Mouse (Mus musculus): ENCODE measurements around the gene Gstm3. TPM values are rescaled to one million over a fixed set of nuclear protein-coding genes. Genes with fewer than 3 reads are reported as not detected.
"Not testable (repeated sequence)": the region's sequence is repeated elsewhere in the genome, so short reads cannot be mapped to it uniquely, and the experiment has no call there.

Gene Gstm3
- polyA plus RNA-seq (2016; fragmentation: Nextera tagmentation; extraction: Ambion mirVana), result not detected in 2 replicates

DNA sequence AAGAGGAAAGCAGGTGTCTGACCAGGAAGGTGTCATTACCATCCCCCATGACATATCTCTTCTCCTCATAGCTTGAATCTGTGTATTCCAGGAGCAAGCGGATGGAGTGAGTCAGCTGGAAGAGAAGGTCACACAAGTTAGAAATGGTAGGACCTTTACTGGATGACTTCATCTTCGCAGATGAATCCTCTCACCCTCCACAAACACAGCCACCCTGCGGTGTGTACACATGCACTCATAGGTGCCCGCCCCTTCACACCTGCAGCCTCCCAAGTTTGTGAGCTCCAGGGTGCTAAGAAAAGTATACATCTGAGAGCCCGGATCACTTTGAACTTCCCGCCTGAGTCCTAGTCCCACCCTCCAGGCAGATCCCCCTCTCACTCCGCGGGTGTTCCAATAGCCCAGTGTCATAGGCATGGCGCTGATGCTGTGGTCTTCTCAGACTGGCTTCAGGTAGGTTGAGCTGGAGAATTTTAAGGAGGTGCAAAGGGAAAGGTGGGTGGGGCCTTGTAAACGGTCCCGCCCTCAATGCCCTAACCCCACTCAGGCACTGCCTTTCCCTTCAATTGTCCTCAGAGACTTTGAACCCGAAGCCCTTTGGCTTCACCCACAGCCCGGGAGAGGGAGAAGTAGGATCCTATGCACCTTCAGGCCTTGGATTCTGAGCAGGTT is at the start of gene Gstm3:
Gene Gstm3, minus strand, starts transcription at position 560 of the 672 bp plus-strand sequence.
- H3K4me3 ChIP-seq, result no peak within 1 kb of the TSS
- ATAC-seq (ENCODE audit: insufficient number of reproducible peaks, low FRiP score), result no peak
- H3K36me3 ChIP-seq, result no peaks in the 10 kb centered on the region
- H3K4me2 ChIP-seq, result no peak within 1 kb of the TSS
- no peaks in the 10 kb centered on the region for H3K9me3 ChIP-seq (replicated peaks)
- WGBS, result 52% methylated on average over 13 of the region's 13 CpGs
- peaks cover 13% of the 10 kb centered on the region; the same call in 1 of the 2 replicates for H3K4me1 ChIP-seq (replicated peaks)
- H3K27me3 ChIP-seq (replicated peaks), result 0 out of 2 replicates have a peak, but pooled peaks cover 6% of the 10 kb centered on the region
- no peak within 1 kb of the TSS for H3K9ac ChIP-seq
- H3K27ac ChIP-seq (ENCODE audit: poor library complexity, severe bottlenecking), result no peak within 1 kb of the TSS

DNA sequence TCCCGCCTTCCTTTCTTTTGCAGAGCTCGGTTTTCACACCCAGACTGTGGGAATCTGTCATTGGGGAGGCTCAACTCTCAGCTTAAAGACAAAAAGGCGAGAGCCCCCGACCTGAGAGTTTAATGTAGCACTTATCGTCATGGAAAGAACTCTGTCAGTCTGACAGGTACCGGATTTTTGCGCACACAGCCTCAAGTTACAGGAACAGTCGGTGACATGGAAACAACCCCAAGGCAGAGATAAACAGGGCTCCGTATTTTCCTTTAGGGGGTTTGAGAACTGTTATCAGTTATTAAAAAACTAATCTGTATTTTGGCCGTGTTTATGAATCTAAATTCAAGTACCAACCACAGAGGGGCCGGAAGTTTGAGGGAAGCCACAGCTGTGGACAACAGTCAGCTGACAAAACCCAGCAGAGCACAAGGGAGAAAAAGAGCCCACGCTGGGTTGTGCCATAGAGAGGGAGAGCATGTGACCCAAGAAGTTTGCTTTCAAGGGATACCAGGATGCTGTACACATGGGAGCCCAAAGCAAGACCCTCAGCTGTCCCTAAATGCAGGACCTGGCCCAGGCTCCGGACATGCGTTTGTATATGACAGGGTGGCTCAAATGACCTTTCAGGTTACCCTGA is 49.2 kb upstream of the Gstm3 start:
- Histone ChIP-seq H3K9ac (peak overlapping the region; percentile 40; the same call in 1 of the 2 replicates), H3K27me3 (replicated peaks) (peaks cover 9% of the 10 kb centered on the region), H3K4me2 (peak overlapping the region; percentile 72), H3K36me3 (no peaks in the 10 kb centered on the region), H3K27ac (ENCODE audit: poor library complexity, severe bottlenecking) (peak overlapping the region; percentile 81), H3K9me3 (replicated peaks) (no peaks in the 10 kb centered on the region), H3K4me1 (replicated peaks) (peaks cover 36% of the 10 kb centered on the region), H3K4me3 (peak overlapping the region; percentile 43)
- 21% methylated on average over 14 of the region's 14 CpGs for WGBS
- peak; percentile 6; the same call in 1 of the 2 replicates for ATAC-seq (ENCODE audit: insufficient number of reproducible peaks, low FRiP score)

DNA sequence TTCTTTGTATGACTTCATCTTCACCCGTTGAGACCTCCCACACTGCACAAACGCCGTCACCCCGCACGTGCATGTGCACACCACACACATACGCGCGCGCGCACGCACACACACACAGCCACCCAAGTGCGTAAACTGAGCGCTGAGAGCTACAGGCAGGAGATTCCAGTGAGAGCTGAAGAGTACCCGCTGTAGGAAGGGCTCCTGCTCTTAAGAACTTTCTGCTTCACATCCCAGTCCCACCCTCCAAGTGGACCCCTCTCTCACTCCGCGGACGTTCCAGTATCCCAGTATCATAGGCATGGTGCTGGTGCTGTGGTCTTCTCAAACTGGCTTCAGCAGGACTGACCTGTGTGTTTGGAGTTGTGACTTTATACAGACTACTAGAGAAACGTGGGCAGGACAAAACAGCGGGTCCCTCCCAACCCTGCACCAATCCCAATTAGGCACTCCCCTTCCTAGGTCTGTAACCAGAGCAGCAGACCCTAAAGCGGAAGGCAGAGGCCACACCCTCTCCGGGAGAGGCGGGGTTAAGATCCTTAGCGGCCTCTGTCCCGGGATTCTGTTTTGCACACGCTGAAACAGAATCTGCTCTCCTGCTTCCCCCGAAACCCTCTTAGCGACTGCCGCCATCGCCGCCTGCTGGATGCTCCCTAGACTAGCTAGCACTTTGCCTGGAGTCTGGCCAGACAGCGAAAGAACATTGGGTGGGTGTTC is 48.5 kb upstream of the Gstm3 start, which contains the start of gene Gstm1:
Gene Gstm1, minus strand, starts transcription at position 501 of the 717 bp plus-strand sequence.
- under 1% methylated on average over 31 of the region's 31 CpGs for WGBS
- peak; percentile 96 for ATAC-seq (ENCODE audit: insufficient number of reproducible peaks, low FRiP score)
- H3K27me3 ChIP-seq (replicated peaks), result peaks cover 9% of the 10 kb centered on the region
- peak within 1 kb of the TSS; percentile 43 for H3K4me3 ChIP-seq
- no peaks in the 10 kb centered on the region for H3K36me3 ChIP-seq
- peaks cover 39% of the 10 kb centered on the region for H3K4me1 ChIP-seq (replicated peaks)
- H3K27ac ChIP-seq (ENCODE audit: poor library complexity, severe bottlenecking), result peak within 1 kb of the TSS; percentile 81
- peak within 1 kb of the TSS; percentile 59 for H3K9ac ChIP-seq
- peak within 1 kb of the TSS; percentile 72 for H3K4me2 ChIP-seq
- H3K9me3 ChIP-seq (replicated peaks), result no peaks in the 10 kb centered on the region

DNA sequence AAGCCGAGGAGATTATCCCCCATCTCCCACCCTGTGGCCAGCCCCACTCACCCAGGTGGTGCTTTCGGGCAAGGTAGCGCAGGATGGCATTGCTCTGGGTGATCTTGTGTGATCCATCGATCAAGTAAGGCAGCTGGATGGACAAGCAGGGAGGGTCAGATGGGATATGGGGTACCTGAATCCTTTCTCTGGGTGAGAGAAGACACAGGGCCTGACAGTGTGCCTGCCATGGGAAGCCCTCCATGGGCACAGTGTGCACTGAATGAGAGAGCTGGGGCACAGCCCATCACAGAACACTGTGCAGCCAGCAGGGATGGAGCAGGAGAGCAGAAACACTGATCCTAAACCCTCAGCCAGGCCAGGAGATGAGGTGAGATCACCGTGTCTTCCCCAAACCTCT is 47.4 kb upstream of the Gstm3 start:
- not testable (repeated sequence) for H3K4me3 ChIP-seq; H3K36me3 ChIP-seq; ATAC-seq (ENCODE audit: insufficient number of reproducible peaks, low FRiP score); H3K9ac ChIP-seq; H3K27ac ChIP-seq (ENCODE audit: poor library complexity, severe bottlenecking); H3K27me3 ChIP-seq (replicated peaks); H3K9me3 ChIP-seq (replicated peaks)
- Histone ChIP-seq H3K4me2 (0 out of 2 replicates have a peak overlapping the region, but pooled peaks have one; percentile 72), H3K4me1 (replicated peaks) (peaks cover 39% of the 10 kb centered on the region)
- 85% methylated on average over 5 of the region's 5 CpGs for WGBS

DNA sequence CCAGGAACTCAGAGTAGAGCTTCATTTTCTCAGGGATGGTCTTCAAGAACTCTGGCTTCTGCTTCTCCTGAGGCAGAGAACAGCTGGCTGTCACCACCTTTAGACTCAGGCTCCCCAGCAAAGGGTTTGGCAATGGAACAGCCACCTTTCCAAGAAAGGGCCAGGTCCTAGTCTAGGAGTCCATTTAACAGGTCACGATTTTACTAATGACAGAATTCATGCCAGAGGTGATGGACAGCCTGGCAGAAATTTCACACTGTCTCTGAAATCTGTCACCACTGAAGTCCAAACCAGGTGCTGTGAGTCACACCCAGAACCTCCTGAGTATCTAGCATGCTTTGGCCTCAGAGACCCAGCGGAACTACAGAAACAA is 45.9 kb upstream of the Gstm3 start:
- no peak overlapping the region for H3K4me3 ChIP-seq
- no peak overlapping the region for H3K4me2 ChIP-seq
- no peak overlapping the region for H3K9ac ChIP-seq
- ATAC-seq (ENCODE audit: insufficient number of reproducible peaks, low FRiP score), result no peak
- H3K4me1 ChIP-seq (replicated peaks), result peaks cover 33% of the 10 kb centered on the region
- WGBS, result 89% methylated on average over 2 of the region's 2 CpGs
- no peaks in the 10 kb centered on the region for H3K9me3 ChIP-seq (replicated peaks)
- no peak overlapping the region for H3K27ac ChIP-seq (ENCODE audit: poor library complexity, severe bottlenecking)
- no peaks in the 10 kb centered on the region for H3K36me3 ChIP-seq
- peaks cover 3% of the 10 kb centered on the region; the same call in 1 of the 2 replicates for H3K27me3 ChIP-seq (replicated peaks)

DNA sequence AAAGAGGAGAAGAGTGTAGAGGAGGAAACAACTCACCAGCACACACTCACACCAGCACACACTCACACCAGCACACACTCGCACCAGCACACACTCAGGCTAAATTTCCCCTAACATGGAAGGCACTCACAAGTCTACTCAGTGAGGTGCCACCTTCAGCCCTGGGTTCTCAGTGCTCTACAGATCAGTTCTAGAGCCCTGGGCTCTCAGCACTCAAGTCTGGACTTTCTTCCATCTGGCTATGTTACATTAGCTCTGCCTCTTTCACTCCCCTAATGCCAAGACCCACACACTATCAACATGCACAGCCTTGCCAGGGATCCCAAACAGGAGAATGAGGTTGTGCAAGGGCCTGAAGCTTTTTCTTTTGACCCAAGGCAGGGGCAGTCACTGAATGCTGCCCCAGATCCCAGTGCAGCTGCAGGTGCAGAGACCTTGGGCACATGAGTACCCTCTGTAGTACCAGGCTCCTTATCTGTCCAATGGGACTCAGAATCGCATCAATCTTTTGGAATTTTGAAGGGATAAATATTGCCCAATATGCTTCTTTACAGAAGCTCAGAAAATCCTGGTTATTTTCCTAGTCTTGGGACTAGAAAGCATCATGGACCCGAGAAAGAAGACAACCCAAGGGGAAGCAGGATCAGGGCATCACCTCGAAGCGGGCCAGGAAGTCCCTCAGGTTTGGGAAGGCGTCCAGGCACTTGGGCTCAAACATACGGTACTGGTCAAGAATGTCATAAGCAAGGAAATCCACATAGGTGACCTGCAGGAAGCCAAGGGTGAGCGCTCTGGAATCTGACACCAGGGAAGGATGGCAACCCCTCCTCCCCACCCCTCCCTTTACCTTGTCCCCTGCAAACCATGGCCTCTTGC is 45.3 kb upstream of the Gstm3 start:
- no peak overlapping the region for H3K4me3 ChIP-seq
- H3K9me3 ChIP-seq (replicated peaks), result no peaks in the 10 kb centered on the region
- H3K4me2 ChIP-seq, result no peak overlapping the region
- no peaks in the 10 kb centered on the region for H3K36me3 ChIP-seq
- no peak overlapping the region for H3K27ac ChIP-seq (ENCODE audit: poor library complexity, severe bottlenecking)
- peaks cover 27% of the 10 kb centered on the region for H3K4me1 ChIP-seq (replicated peaks)
- no peak overlapping the region for H3K9ac ChIP-seq
- H3K27me3 ChIP-seq (replicated peaks), result peaks cover 3% of the 10 kb centered on the region; the same call in 1 of the 2 replicates
- 86% methylated on average over 8 of the region's 8 CpGs for WGBS
- ATAC-seq (ENCODE audit: insufficient number of reproducible peaks, low FRiP score), result no peak

DNA sequence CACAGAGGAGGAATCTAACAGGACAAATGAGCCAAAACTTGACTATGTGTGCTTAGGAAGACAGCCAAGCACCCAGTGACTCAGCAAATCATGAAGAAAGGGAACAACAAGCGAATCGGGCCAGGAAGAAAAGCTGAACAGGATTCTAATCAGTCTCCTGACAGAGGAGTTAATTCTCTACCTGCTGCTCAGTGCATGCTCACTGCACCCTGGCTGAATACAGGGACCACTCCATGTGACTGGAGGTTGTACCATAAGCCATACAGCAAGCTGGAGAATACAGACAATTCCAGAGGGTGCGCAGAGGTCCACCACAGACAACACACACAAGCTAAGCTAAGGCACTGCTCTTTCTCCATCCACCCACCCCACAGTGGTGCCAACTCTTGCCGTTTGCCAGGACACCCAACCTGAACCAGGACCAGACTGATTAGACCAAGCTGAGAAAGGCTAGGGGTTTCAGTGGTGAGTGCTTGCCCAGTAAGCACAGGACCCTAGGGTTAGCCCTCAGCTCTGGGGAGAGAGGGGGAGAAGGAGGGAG is 44.3 kb upstream of the Gstm3 start:
- 75% methylated on average over 4 of the region's 4 CpGs for WGBS
- Histone ChIP-seq H3K27me3 (replicated peaks) (peaks cover 3% of the 10 kb centered on the region; the same call in 1 of the 2 replicates), H3K4me2 (no peak overlapping the region), H3K4me3 (no peak overlapping the region), H3K27ac (ENCODE audit: poor library complexity, severe bottlenecking) (no peak overlapping the region), H3K9ac (no peak overlapping the region), H3K9me3 (replicated peaks) (no peaks in the 10 kb centered on the region), H3K36me3 (no peaks in the 10 kb centered on the region), H3K4me1 (replicated peaks) (peaks cover 18% of the 10 kb centered on the region)
- no peak for ATAC-seq (ENCODE audit: insufficient number of reproducible peaks, low FRiP score)

DNA sequence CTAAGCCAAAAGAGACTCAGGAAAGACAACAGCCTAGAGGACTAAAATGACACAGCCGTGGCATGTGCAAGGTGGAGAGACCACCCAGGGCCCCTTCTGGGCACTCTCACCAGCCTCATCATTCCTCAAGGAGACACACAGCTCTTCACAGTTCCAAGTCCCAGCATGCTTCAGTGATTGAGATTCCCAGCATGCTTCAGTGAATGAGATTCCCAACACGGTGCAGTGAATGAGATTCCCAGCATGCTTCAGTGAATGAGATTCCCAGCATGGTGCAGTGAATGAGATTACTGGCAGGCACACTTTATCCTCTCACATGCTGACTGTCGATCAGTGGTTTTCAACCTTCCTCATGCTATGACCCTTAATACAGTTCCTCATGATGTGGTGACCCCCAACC is 42.5 kb upstream of the Gstm3 start:
- no peaks in the 10 kb centered on the region for H3K36me3 ChIP-seq
- ATAC-seq (ENCODE audit: insufficient number of reproducible peaks, low FRiP score), result no peak
- H3K27me3 ChIP-seq (replicated peaks), result peaks cover 3% of the 10 kb centered on the region; the same call in 1 of the 2 replicates
- H3K4me2 ChIP-seq, result no peak overlapping the region
- H3K9ac ChIP-seq, result no peak overlapping the region
- no peaks in the 10 kb centered on the region for H3K9me3 ChIP-seq (replicated peaks)
- WGBS, result 62% methylated on average over 3 of the region's 3 CpGs
- no peak overlapping the region for H3K27ac ChIP-seq (ENCODE audit: poor library complexity, severe bottlenecking)
- H3K4me1 ChIP-seq (replicated peaks), result peaks cover 8% of the 10 kb centered on the region
- H3K4me3 ChIP-seq, result no peak overlapping the region

DNA sequence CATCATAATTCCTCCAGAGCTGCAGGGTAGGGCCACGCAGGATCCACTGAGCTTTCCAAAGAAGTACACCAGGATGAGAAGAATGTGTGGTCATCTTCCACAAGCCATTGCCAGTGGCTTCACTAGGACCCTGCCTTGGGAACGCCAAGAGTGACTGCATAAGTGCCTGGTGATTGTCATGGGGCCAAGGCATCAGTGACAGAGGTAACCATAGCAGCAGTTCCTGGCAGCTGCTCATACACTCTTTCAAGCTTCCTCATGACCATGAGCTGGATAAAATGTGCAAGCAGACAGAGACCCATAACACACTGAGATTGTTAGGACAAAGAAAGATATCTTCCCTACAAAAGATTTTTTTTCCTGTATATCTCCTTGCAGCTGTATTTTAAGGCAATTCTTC is 41.2 kb upstream of the Gstm3 start:
- peaks cover 8% of the 10 kb centered on the region for H3K4me1 ChIP-seq (replicated peaks)
- H3K9me3 ChIP-seq (replicated peaks), result no peaks in the 10 kb centered on the region
- no peaks in the 10 kb centered on the region for H3K36me3 ChIP-seq
- no peak overlapping the region for H3K4me2 ChIP-seq
- no peaks in the 10 kb centered on the region for H3K27me3 ChIP-seq (replicated peaks)
- ATAC-seq (ENCODE audit: insufficient number of reproducible peaks, low FRiP score), result no peak
- no peak overlapping the region for H3K4me3 ChIP-seq
- WGBS, result 50% methylated on average over 2 of the region's 2 CpGs
- no peak overlapping the region for H3K9ac ChIP-seq
- H3K27ac ChIP-seq (ENCODE audit: poor library complexity, severe bottlenecking), result no peak overlapping the region

DNA sequence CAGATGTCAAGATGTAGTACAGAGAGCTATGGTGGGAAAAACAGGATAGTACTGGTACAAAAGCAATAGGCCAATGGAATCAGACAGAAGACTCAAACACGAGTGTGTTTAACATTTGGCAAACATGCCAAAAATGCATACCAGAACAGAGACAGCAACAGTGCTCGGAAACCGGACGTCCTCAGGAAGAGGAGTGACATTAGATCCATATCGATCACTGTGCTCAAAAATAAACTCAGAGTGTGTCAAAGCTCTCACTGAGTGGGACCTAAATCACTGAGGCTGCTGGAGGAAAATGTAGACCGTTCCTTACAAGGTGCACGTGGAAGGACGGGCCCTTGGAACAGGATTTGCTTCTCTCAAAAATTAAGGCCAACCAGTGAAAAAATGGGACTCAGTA is 32.9 kb upstream of the Gstm3 start:
- Histone ChIP-seq H3K27me3 (replicated peaks) (no peaks in the 10 kb centered on the region), H3K4me1 (replicated peaks) (no peaks in the 10 kb centered on the region), H3K9me3 (replicated peaks) (no peaks in the 10 kb centered on the region), H3K4me2 (no peak overlapping the region), H3K9ac (no peak overlapping the region), H3K27ac (ENCODE audit: poor library complexity, severe bottlenecking) (no peak overlapping the region), H3K4me3 (no peak overlapping the region), H3K36me3 (no peaks in the 10 kb centered on the region)
- ATAC-seq (ENCODE audit: insufficient number of reproducible peaks, low FRiP score), result no peak
- WGBS, result 75% methylated on average over 8 of the region's 8 CpGs
